In the genomic region with DNA sequence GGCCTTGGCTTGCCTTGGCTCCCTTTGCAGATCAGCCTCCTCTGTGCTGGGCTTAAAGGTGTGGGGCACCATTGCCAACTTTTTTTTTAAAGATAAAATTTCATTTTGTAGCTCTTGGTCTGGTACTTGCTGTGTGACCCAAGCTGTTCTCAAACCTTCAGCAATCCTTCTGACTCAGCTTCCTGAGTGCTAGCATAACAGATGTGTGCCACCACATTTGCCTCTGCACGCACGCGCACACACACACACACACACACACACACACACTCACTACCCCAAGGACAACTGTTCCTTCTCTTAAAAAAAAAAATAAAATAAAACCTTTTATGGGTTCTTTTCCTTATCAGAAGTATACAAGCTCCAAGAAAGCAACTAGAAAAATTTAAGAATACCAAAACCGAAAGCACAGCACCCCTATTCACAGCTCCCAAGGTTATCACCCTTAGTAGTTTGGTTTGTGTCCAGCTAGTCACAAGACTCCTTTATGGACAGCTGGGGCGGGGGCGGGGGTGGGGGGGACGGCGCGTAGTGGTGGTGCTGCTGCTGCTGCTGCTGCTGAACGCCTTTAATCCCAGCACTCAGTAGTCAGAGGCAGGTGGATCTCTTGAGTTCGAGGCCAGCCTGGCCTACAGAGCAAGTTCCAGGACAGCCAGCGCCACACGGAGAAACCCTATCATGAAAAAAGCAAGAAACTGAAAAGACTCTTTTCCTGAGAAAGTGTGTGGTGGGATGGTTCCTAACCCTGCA, we compare ENCODE assay signal across 9 mouse cellular contexts.
DNase-seq lines count a peak whose midpoint lies in the region; ATAC-seq lines count a peak whose summit lies in the region.
"Had no signal": no experiment of that assay in that cellular context is flagged by ENCODE, and none has a peak within 500 bp of the region (broad histone marks: within the 10 kb centered on the region; RNA-seq: fewer than 3 reads in every experiment).

No protein-coding gene starts in this region.

- no peak overlapping the region for H3K4me2 ChIP-seq in neural tube, embryonic 13.5 days
- no peak overlapping the region for H3K4me2 ChIP-seq in embryonic facial prominence, embryonic 12.5 days (replicated peaks)

- H3K4me1 ChIP-seq in neural tube, embryonic 13.5 days (replicated peaks), result peaks cover 25% of the 10 kb centered on the region
- peaks cover 24% of the 10 kb centered on the region for H3K4me1 ChIP-seq in embryonic facial prominence, embryonic 12.5 days

- no peak for ATAC-seq in neural tube, embryonic 13.5 days (ENCODE audit: low read depth)
- no peak for ATAC-seq in embryonic facial prominence, embryonic 12.5 days (ENCODE audit: insufficient number of reproducible peaks, insufficient read depth, low FRiP score, low TSS enrichment)
- ATAC-seq: midbrain, embryonic 16.5 days had no signal

- H3K9me3 ChIP-seq in neural tube, embryonic 13.5 days, result no peaks in the 10 kb centered on the region
- no peaks in the 10 kb centered on the region for H3K9me3 ChIP-seq in embryonic facial prominence, embryonic 12.5 days

- H3K4me3 ChIP-seq in neural tube, embryonic 13.5 days, result no peak overlapping the region
- H3K4me3 ChIP-seq in embryonic facial prominence, embryonic 12.5 days, result no peak overlapping the region
- H3K4me3 ChIP-seq in macrophage (ENCODE audit: inconsistent target), result peak overlapping the region; percentile 12; the same call in 1 of the 2 replicates

- no peaks in the 10 kb centered on the region for H3K27me3 ChIP-seq in neural tube, embryonic 13.5 days
- no peaks in the 10 kb centered on the region for H3K27me3 ChIP-seq in embryonic facial prominence, embryonic 12.5 days

- peak; percentile 38 to 75 for DNase-seq in adrenal gland, adult (ENCODE audit: inconsistent age in 2 of 2, low spot score in 1 of 2)
- no peak for DNase-seq in adrenal gland, adult 18-20 months (ENCODE audit: low spot score in 2 of 2)
- DNase-seq in neural tube, embryonic 10.5 days (ENCODE audit: extremely low spot score, low spot score), result no peak
- no peak for DNase-seq in layer of hippocampus, postnatal 14 days (ENCODE audit: low spot score in 2 of 2)
- DNase-seq in right cerebral cortex, postnatal 10 days (ENCODE audit: low spot score in 2 of 2), result no peak

- H3K27ac ChIP-seq in neural tube, embryonic 13.5 days (replicated peaks), result peak overlapping the region; percentile 61; the same call in 1 of the 2 replicates
- H3K27ac ChIP-seq in embryonic facial prominence, embryonic 12.5 days, result peak overlapping the region; percentile 74; the same call in 1 of the 2 replicates
- H3K27ac ChIP-seq in macrophage, result peak overlapping the region; percentile 94

- peaks cover 22% of the 10 kb centered on the region for H3K36me3 ChIP-seq in neural tube, embryonic 13.5 days
- peaks cover 6% of the 10 kb centered on the region; the same call in 1 of the 2 replicates for H3K36me3 ChIP-seq in embryonic facial prominence, embryonic 12.5 days
- peaks cover 25% of the 10 kb centered on the region; the same call in 1 of the 2 replicates for H3K36me3 ChIP-seq in macrophage (ENCODE audit: inconsistent target)

- peaks cover 68% of the 10 kb centered on the region for H3K79me2 ChIP-seq in macrophage (ENCODE audit: inconsistent target)

- WGBS in neural tube, embryonic 13.5 days, result 67% methylated on average over 13 of the region's 13 CpGs
- 85% methylated on average over 13 of the region's 13 CpGs for WGBS in embryonic facial prominence, embryonic 12.5 days
- WGBS in macrophage (ENCODE audit: missing documents), result 14% methylated on average over 13 of the region's 13 CpGs

- no peak overlapping the region for H3K9ac ChIP-seq in neural tube, embryonic 13.5 days
- no peak overlapping the region for H3K9ac ChIP-seq in embryonic facial prominence, embryonic 12.5 days

Comparison
In these comparisons a context has a peak if more than half of its experiments do, and no peak if none do; other contexts are left out.
1. DNase-seq: peak in adrenal gland, adult (2 of 2); none in adrenal gland, adult 18-20 months (0 of 2), neural tube, embryonic 10.5 days (single experiment), layer of hippocampus, postnatal 14 days (0 of 2) and right cerebral cortex, postnatal 10 days (0 of 2).
2. Peak in every context shown above with its lines, with median percentiles within 50 percentile points of each other: H3K27ac ChIP-seq.